Mouse (Mus musculus) liver, embryonic 14.5 days (tissue): ENCODE data around the gene Lnx1. TPM values are rescaled to one million over a fixed set of nuclear protein-coding genes. Genes with fewer than 3 reads are reported as not detected.

Experiments used
- ATAC-seq: fragments of 200-750 bp; cut with Nextera tagmentation; 2 replicates; pipeline ENCODE4 v1.8.0; 2017; ENCODE audit warnings: moderate number of reproducible peaks, mild to moderate bottlenecking, moderate library complexity; ENCODE audit not compliant: insufficient read depth
- DNase-seq, 3 experiments: peaks; one replicate each; pipeline ENCODE4 v3.0.0-alpha.2; 2012 to 2013; ENCODE audit warnings: low read depth in 3 of 3, low spot score in 3 of 3
- H3K27ac ChIP-seq: fragments of 300-500 bp; sonication (generic); 2 replicates; pipeline ENCODE4 v1.5.1; 2014; ENCODE audit warnings: moderate library complexity, mild to moderate bottlenecking, control low read depth, inconsistent platforms
- H3K27me3 ChIP-seq: fragments of 300-500 bp; sonication (generic); 2 replicates; pipeline ENCODE4 v1.6.1; 2014; ENCODE audit warnings: mild to moderate bottlenecking, low read length, moderate library complexity; ENCODE audit not compliant: control insufficient read depth, insufficient read depth
- H3K36me3 ChIP-seq: fragments of 300-500 bp; sonication (generic); replicated peaks from 2 replicates; pipeline ENCODE4 v1.6.1; 2014; ENCODE audit warnings: low read depth; ENCODE audit not compliant: control insufficient read depth, insufficient read depth
- H3K4me1 ChIP-seq, 2 experiments: fragments of 200-500 bp in 1 of 2; fragments of 300-500 bp in 1 of 2; sonication (generic) in 1 of 2; replicated peaks; 2 replicates each; pipeline ENCODE4 v1.6.1; 2012 to 2014; ENCODE audit warnings: antibody characterized with exemption in 1 of 2, inconsistent platforms in 1 of 2, low read length in 1 of 2; ENCODE audit not compliant: control insufficient read depth in 2 of 2, insufficient read depth in 2 of 2
- H3K4me2 ChIP-seq: fragments of 300-500 bp; sonication (generic); 2 replicates; pipeline ENCODE4 v1.6.1; 2014; ENCODE audit warnings: low read depth, mild to moderate bottlenecking, control low read depth, moderate library complexity
- H3K4me3 ChIP-seq, 2 experiments: fragments of 200-500 bp in 1 of 2; fragments of 300-500 bp in 1 of 2; sonication (generic) in 1 of 2; 2 replicates each; pipeline ENCODE4 v1.5.1; 2012 to 2014; ENCODE audit warnings: low read depth in 2 of 2, low read length in 2 of 2, mild to moderate bottlenecking in 2 of 2, control low read depth in 1 of 2, inconsistent platforms in 1 of 2, moderate library complexity in 1 of 2; ENCODE audit not compliant: insufficient read depth in 1 of 2
- H3K9ac ChIP-seq: fragments of 300-500 bp; sonication (generic); replicated peaks from 2 replicates; pipeline ENCODE4 v1.6.1; 2014; ENCODE audit warnings: mild to moderate bottlenecking, control low read depth, moderate library complexity
- H3K9me3 ChIP-seq: fragments of 300-500 bp; sonication (generic); 2 replicates; pipeline ENCODE4 v1.6.1; 2016; ENCODE audit warnings: low read length, mixed read lengths; ENCODE audit not compliant: control insufficient read depth
- CTCF ChIP-seq: IDR thresholded peaks from 2 replicates; pipeline ENCODE4 v1.5.1; 2016; ENCODE audit warnings: antibody characterized with exemption, low read depth, control low read depth
- EP300 ChIP-seq: IDR thresholded peaks from 2 replicates; pipeline ENCODE4 v1.6.1; 2016; ENCODE audit warnings: antibody characterized with exemption, low read depth
- WGBS: fragments of 180-500 bp; shearing (Covaris S2); extraction: QIAGEN DNeasy Blood & Tissue Kit; methylation state at CpG from one replicate; pipeline ENCODE4 v1.1.7; 2014; ENCODE audit not compliant: insufficient replicate concordance; 5-methylcytosine and 5-hydroxymethylcytosine counted together
- polyA plus RNA-seq, 2 experiments: library from polyadenylated mRNA; depleted of rRNA in 1 of 2; stranded (reverse) in 1 of 2; unstranded in 1 of 2; fragments of >200 nt; fragmentation: Nextera tagmentation in 1 of 2; extraction: Ambion mirVana in 1 of 2; gene quantifications; 2 replicates each; pipeline versions ENCODE4 v1.2.1 to v1.2.3; 2012 to 2014

The Lnx1 gene
- polyA plus RNA-seq, 2 experiments: 0.03 TPM; not detected in 1

GRCm38 (mm10) chr5:74641000-74641399, 61.7 kb downstream of the Lnx1 start:
- peak; percentile 6 to 17 (median 9) for DNase-seq
- Histone ChIP-seq H3K9me3 (no peaks in the 10 kb centered on the region), H3K9ac (no peak overlapping the region), H3K36me3 (no peaks in the 10 kb centered on the region), H3K4me3 (no peak overlapping the region), H3K4me1 (no peaks in the 10 kb centered on the region; a peak in 1 of 4 replicates), H3K27ac (no peak overlapping the region), H3K27me3 (no peaks in the 10 kb centered on the region), H3K4me2 (no peak overlapping the region)
- 37% methylated on average over 6 of the region's 6 CpGs for WGBS
- no peak for ATAC-seq
- TF ChIP-seq CTCF (peak; percentile 62), EP300 (no peak)

- Histone ChIP-seq H3K9ac (no peak overlapping the region), H3K27ac (no peak overlapping the region), H3K9me3 (no peaks in the 10 kb centered on the region), H3K4me3 (no peak overlapping the region), H3K4me2 (no peak overlapping the region), H3K4me1 (no peaks in the 10 kb centered on the region; a peak in 1 of 4 replicates), H3K27me3 (no peaks in the 10 kb centered on the region), H3K36me3 (no peaks in the 10 kb centered on the region)
- DNase-seq (no peak), ATAC-seq (no peak)
- WGBS: 58% methylated on average over 4 of the region's 4 CpGs
- no peak for TF ChIP-seq CTCF
- no peak for TF ChIP-seq EP300
Observed at GRCm38 (mm10) chr5:74640504-74640903, 62.2 kb downstream of the Lnx1 start.

GRCm38 (mm10) chr5:74639516-74639915, 63.2 kb downstream of the Lnx1 start:
- no peak overlapping the region for H3K27ac ChIP-seq
- WGBS: 69% methylated on average over 6 of the region's 6 CpGs
- no peak overlapping the region for H3K4me3 ChIP-seq
- DNase-seq: no peak
- no peak for ATAC-seq
- H3K4me2 ChIP-seq: no peak overlapping the region
- H3K9ac ChIP-seq: no peak overlapping the region
- no peaks in the 10 kb centered on the region for H3K9me3 ChIP-seq
- no peak for TF ChIP-seq CTCF
- no peaks in the 10 kb centered on the region; a peak in 1 of 4 replicates for H3K4me1 ChIP-seq
- H3K27me3 ChIP-seq: no peaks in the 10 kb centered on the region
- H3K36me3 ChIP-seq: no peaks in the 10 kb centered on the region

GRCm38 (mm10) chr5:74634391-74634790, 68.3 kb downstream of the Lnx1 start:
- H3K4me2 ChIP-seq: no peak overlapping the region
- ATAC-seq: no peak
- no peaks in the 10 kb centered on the region for H3K9me3 ChIP-seq
- H3K27ac ChIP-seq: no peak overlapping the region
- 70% methylated on average over 3 of the region's 3 CpGs for WGBS
- no peak overlapping the region for H3K4me3 ChIP-seq
- DNase-seq: no peak
- no peaks in the 10 kb centered on the region for H3K4me1 ChIP-seq
- H3K9ac ChIP-seq: no peak overlapping the region
- H3K27me3 ChIP-seq: no peaks in the 10 kb centered on the region
- TF ChIP-seq CTCF (no peak), EP300 (no peak)
- H3K36me3 ChIP-seq: no peaks in the 10 kb centered on the region

- DNase-seq: no peak
- no peaks in the 10 kb centered on the region for H3K36me3 ChIP-seq
- H3K27me3 ChIP-seq: no peaks in the 10 kb centered on the region
- no peak for ATAC-seq
- no peaks in the 10 kb centered on the region for H3K9me3 ChIP-seq
- WGBS: 68% methylated on average over 6 of the region's 6 CpGs
- H3K4me3 ChIP-seq: no peak overlapping the region
- no peak overlapping the region for H3K4me2 ChIP-seq
- H3K4me1 ChIP-seq: no peaks in the 10 kb centered on the region
- no peak overlapping the region for H3K27ac ChIP-seq
- H3K9ac ChIP-seq: no peak overlapping the region
- TF ChIP-seq CTCF (no peak), EP300 (no peak)
Observed at GRCm38 (mm10) chr5:74633453-74633852, 69.3 kb downstream of the Lnx1 start.
